16 mouse cellular contexts compared by ENCODE assay signal in genomic region chr19:55700214-55700568, GRCm38 (mm10). TPM values are rescaled to one million over a fixed set of nuclear protein-coding genes. Genes with fewer than 3 reads are reported as not detected.
DNase-seq lines count a peak whose midpoint lies in the region; ATAC-seq lines count a peak whose summit lies in the region.
"Had no signal": no experiment of that assay in that cellular context is flagged by ENCODE, and none has a peak within 500 bp of the region (broad histone marks: within the 10 kb centered on the region; RNA-seq: fewer than 3 reads in every experiment).

No protein-coding gene starts in this region.

- no peak overlapping the region for H3K9ac ChIP-seq in kidney, embryonic 14.5 days (ENCODE audit: low read depth, low read length)
- no peak overlapping the region for H3K9ac ChIP-seq in intestine, embryonic 14.5 days (ENCODE audit: low read length)
- no peak overlapping the region for H3K9ac ChIP-seq in liver, embryonic 15.5 days
- no peak overlapping the region for H3K9ac ChIP-seq in neural tube, embryonic 15.5 days (replicated peaks)
- H3K9ac ChIP-seq: embryonic facial prominence, embryonic 12.5 days; hindbrain, embryonic 15.5 days; midbrain, embryonic 13.5 days had no signal

- no peaks in the 10 kb centered on the region for H3K27me3 ChIP-seq in kidney, embryonic 14.5 days (ENCODE audit: control insufficient read depth, insufficient read depth, low read length)
- no peaks in the 10 kb centered on the region for H3K27me3 ChIP-seq in intestine, embryonic 14.5 days (replicated peaks; ENCODE audit: control insufficient read depth, insufficient read depth, low read length)
- H3K27me3 ChIP-seq in liver, embryonic 15.5 days: peaks cover 2% of the 10 kb centered on the region; the same call in 1 of the 2 replicates
- H3K27me3 ChIP-seq in neural tube, embryonic 15.5 days (replicated peaks): 0 out of 2 replicates have a peak, but pooled peaks cover 3% of the 10 kb centered on the region

- 9% methylated on average over 6 of the region's 6 CpGs for WGBS in kidney, embryonic 14.5 days
- 13% methylated on average over 6 of the region's 6 CpGs for WGBS in intestine, embryonic 14.5 days
- 14% methylated on average over 6 of the region's 6 CpGs for WGBS in liver, embryonic 15.5 days (ENCODE audit: insufficient replicate concordance)
- WGBS in neural tube, embryonic 15.5 days: 23% methylated on average over 6 of the region's 6 CpGs

- peak overlapping the region; percentile 69; the same call in 1 of the 2 replicates for H3K27ac ChIP-seq in kidney, embryonic 14.5 days (ENCODE audit: low read depth, low read length)
- peak overlapping the region; percentile 76 for H3K27ac ChIP-seq in intestine, embryonic 14.5 days (ENCODE audit: low read depth)
- peak overlapping the region; percentile 78 for H3K27ac ChIP-seq in liver, embryonic 15.5 days (replicated peaks)
- no peak overlapping the region for H3K27ac ChIP-seq in neural tube, embryonic 15.5 days (replicated peaks)
- H3K27ac ChIP-seq: embryonic facial prominence, embryonic 12.5 days; forebrain, embryonic 10.5 days; hindbrain, embryonic 15.5 days; midbrain, embryonic 13.5 days had no signal

- DNase-seq in kidney, postnatal 10 days: no peak
- DNase-seq in ES-CJ7 (ENCODE audit: low read depth, low spot score): peak; percentile 23
- DNase-seq in intestine, embryonic 14.5 days (ENCODE audit: low spot score): no peak
- DNase-seq in spleen, adult 12 weeks (ENCODE audit: low spot score): no peak
- DNase-seq: cerebellum, adult 11 months; cerebellum, postnatal 36 days; thymus, postnatal 4 days had no signal

- H3K36me3 ChIP-seq in kidney, embryonic 14.5 days (ENCODE audit: control insufficient read depth, insufficient read depth, low read length): no peaks in the 10 kb centered on the region
- H3K36me3 ChIP-seq in intestine, embryonic 14.5 days (ENCODE audit: control insufficient read depth, insufficient read depth, low read length): no peaks in the 10 kb centered on the region
- no peaks in the 10 kb centered on the region for H3K36me3 ChIP-seq in liver, embryonic 15.5 days (replicated peaks)
- no peaks in the 10 kb centered on the region for H3K36me3 ChIP-seq in neural tube, embryonic 15.5 days
- H3K36me3 ChIP-seq: embryonic facial prominence, embryonic 12.5 days; forebrain, embryonic 10.5 days; hindbrain, embryonic 15.5 days; midbrain, embryonic 13.5 days had no signal

- no peaks in the 10 kb centered on the region for H3K9me3 ChIP-seq in kidney, embryonic 14.5 days (ENCODE audit: control insufficient read depth, low read length)
- no peaks in the 10 kb centered on the region for H3K9me3 ChIP-seq in intestine, embryonic 14.5 days (ENCODE audit: control insufficient read depth, low read length)
- H3K9me3 ChIP-seq in liver, embryonic 15.5 days (replicated peaks): no peaks in the 10 kb centered on the region
- no peaks in the 10 kb centered on the region for H3K9me3 ChIP-seq in neural tube, embryonic 15.5 days (replicated peaks)
- H3K9me3 ChIP-seq: embryonic facial prominence, embryonic 12.5 days; forebrain, embryonic 10.5 days; hindbrain, embryonic 15.5 days; midbrain, embryonic 13.5 days had no signal

- no peak for ATAC-seq in kidney, embryonic 14.5 days (ENCODE audit: low FRiP score, low TSS enrichment)
- peak; percentile 38; the same call in 1 of the 2 replicates for ATAC-seq in intestine, embryonic 14.5 days (replicated peaks; ENCODE audit: low FRiP score, low TSS enrichment, low read depth)
- ATAC-seq in liver, embryonic 15.5 days (ENCODE audit: insufficient read depth): no peak
- ATAC-seq in neural tube, embryonic 15.5 days (ENCODE audit: low FRiP score): no peak
- ATAC-seq: activated CD4-positive, CD25-positive, alpha-beta regulatory T cell, adult 4 months; lung, postnatal 0 days; midbrain, embryonic 13.5 days had no signal

- peaks cover 15% of the 10 kb centered on the region for H3K4me1 ChIP-seq in kidney, embryonic 14.5 days (ENCODE audit: control insufficient read depth, insufficient read depth, low read length)
- 0 out of 2 replicates have a peak, but pooled peaks cover 3% of the 10 kb centered on the region for H3K4me1 ChIP-seq in intestine, embryonic 14.5 days (replicated peaks; ENCODE audit: control insufficient read depth, insufficient read depth, low read length)
- H3K4me1 ChIP-seq in liver, embryonic 15.5 days (replicated peaks): peaks cover 16% of the 10 kb centered on the region
- H3K4me1 ChIP-seq in neural tube, embryonic 15.5 days: no peaks in the 10 kb centered on the region
- H3K4me1 ChIP-seq: hindbrain, embryonic 15.5 days had no signal

- H3K4me2 ChIP-seq in kidney, embryonic 14.5 days (replicated peaks; ENCODE audit: low read depth, low read length): peak overlapping the region; percentile 31
- peak overlapping the region; percentile 30; the same call in 1 of the 2 replicates for H3K4me2 ChIP-seq in intestine, embryonic 14.5 days (ENCODE audit: low read length)
- H3K4me2 ChIP-seq in liver, embryonic 15.5 days: peak overlapping the region; percentile 44; the same call in 1 of the 2 replicates
- no peak overlapping the region for H3K4me2 ChIP-seq in neural tube, embryonic 15.5 days
- H3K4me2 ChIP-seq: embryonic facial prominence, embryonic 12.5 days; hindbrain, embryonic 15.5 days; midbrain, embryonic 13.5 days had no signal

- H3K4me3 ChIP-seq in kidney, embryonic 14.5 days (ENCODE audit: low read length): no peak overlapping the region
- H3K4me3 ChIP-seq in intestine, embryonic 14.5 days (ENCODE audit: low read depth, low read length): no peak overlapping the region
- H3K4me3 ChIP-seq in liver, embryonic 15.5 days (replicated peaks): no peak overlapping the region
- no peak overlapping the region for H3K4me3 ChIP-seq in neural tube, embryonic 15.5 days (replicated peaks)
- H3K4me3 ChIP-seq: embryonic facial prominence, embryonic 12.5 days; forebrain, embryonic 10.5 days; hindbrain, embryonic 15.5 days; midbrain, embryonic 13.5 days had no signal

RNA-seq across cellular contexts. Expression of gene Tcf7l2, which starts 41.4 kb away (rescaled TPM):
- 65.8 and 80.8 TPM in 2 replicates for polyA plus RNA-seq in kidney, embryonic 14.5 days (2014; fragmentation: Nextera tagmentation; extraction: Ambion mirVana)
- 97.2 and 99.2 TPM in 2 replicates for polyA plus RNA-seq in intestine, embryonic 14.5 days (2014; fragmentation: Nextera tagmentation; extraction: Ambion mirVana)
- 18.1 and 19.3 TPM in 2 replicates for polyA plus RNA-seq in liver, embryonic 15.5 days (2015; fragmentation: Nextera tagmentation; extraction: Ambion mirVana)
- polyA plus RNA-seq in neural tube, embryonic 15.5 days (2015; fragmentation: Nextera tagmentation; extraction: Ambion mirVana): 13.3 and 22.4 TPM in 2 replicates
